Mouse (Mus musculus): ENCODE measurements at regions not wholly inside any gene's neighbourhood (a gene's known extent, or its start where the extent isn't known, plus 50 kb on each side); places are given as distances from the start of the nearest gene placed in this dataset.

GRCm38 (mm10) chr13:44626806-44627205 is 102.5 kb upstream of the Jarid2 start:
- Histone ChIP-seq H3K27ac (no peak overlapping the region), H3K4me3 (no peak overlapping the region), H3K36me3 (no peaks in the 10 kb centered on the region), H3K27me3 (ENCODE audit: low read depth, poor library complexity, severe bottlenecking) (no peaks in the 10 kb centered on the region), H3K9me3 (replicated peaks) (no peaks in the 10 kb centered on the region), H3K4me1 (peaks cover 26% of the 10 kb centered on the region)
- WGBS, result 49% methylated on average over 11 of the region's 11 CpGs
- no peak for DNase-seq (ENCODE audit: low spot score)

- no peak for DNase-seq (ENCODE audit: low spot score)
- no peaks in the 10 kb centered on the region for H3K27me3 ChIP-seq (ENCODE audit: low read depth, poor library complexity, severe bottlenecking)
- no peak overlapping the region for H3K27ac ChIP-seq
- H3K36me3 ChIP-seq, result no peaks in the 10 kb centered on the region
- H3K4me1 ChIP-seq, result peaks cover 17% of the 10 kb centered on the region
- H3K9me3 ChIP-seq (replicated peaks), result no peaks in the 10 kb centered on the region
- WGBS, result 60% methylated on average over 6 of the region's 6 CpGs
- no peak overlapping the region for H3K4me3 ChIP-seq
These were observed 99.2 kb upstream of the Jarid2 start for GRCm38 (mm10) chr13:44630061-44630460.

- WGBS, result 12% methylated on average over 11 of the region's 11 CpGs
- H3K27me3 ChIP-seq (ENCODE audit: low read depth, poor library complexity, severe bottlenecking), result no peaks in the 10 kb centered on the region
- DNase-seq (ENCODE audit: low spot score), result no peak
- H3K4me3 ChIP-seq, result peak overlapping the region; percentile 41; the same call in 1 of the 2 replicates
- H3K4me1 ChIP-seq, result peaks cover 41% of the 10 kb centered on the region
- peak overlapping the region; percentile 82; the same call in 1 of the 2 replicates for H3K27ac ChIP-seq
- H3K36me3 ChIP-seq, result no peaks in the 10 kb centered on the region
- no peaks in the 10 kb centered on the region for H3K9me3 ChIP-seq (replicated peaks)
These were observed 94.7 kb upstream of the Jarid2 start for GRCm38 (mm10) chr13:44634616-44635015.

GRCm38 (mm10) chr13:44635221-44636007 is 93.9 kb upstream of the Jarid2 start:
- H3K36me3 ChIP-seq, result no peaks in the 10 kb centered on the region
- peaks cover 34% of the 10 kb centered on the region for H3K4me1 ChIP-seq
- no peaks in the 10 kb centered on the region for H3K27me3 ChIP-seq (ENCODE audit: low read depth, poor library complexity, severe bottlenecking)
- H3K4me3 ChIP-seq, result peak overlapping the region; percentile 41
- no peaks in the 10 kb centered on the region for H3K9me3 ChIP-seq (replicated peaks)
- DNase-seq (ENCODE audit: low spot score), result peak; percentile 48
- 3% methylated on average over 10 of the region's 12 CpGs for WGBS
- H3K27ac ChIP-seq, result peak overlapping the region; percentile 82

GRCm38 (mm10) chr13:44636008-44636335 is 93.3 kb upstream of the Jarid2 start:
- WGBS, result 7% methylated on average over 2 of the region's 2 CpGs
- Histone ChIP-seq H3K27ac (peak overlapping the region; percentile 82), H3K4me3 (no peak overlapping the region), H3K36me3 (no peaks in the 10 kb centered on the region), H3K9me3 (replicated peaks) (no peaks in the 10 kb centered on the region), H3K27me3 (ENCODE audit: low read depth, poor library complexity, severe bottlenecking) (no peaks in the 10 kb centered on the region), H3K4me1 (peaks cover 34% of the 10 kb centered on the region)
- no peak for DNase-seq (ENCODE audit: low spot score)

- H3K27ac ChIP-seq, result no peak overlapping the region
- no peak overlapping the region for H3K4me3 ChIP-seq
- no peak for DNase-seq (ENCODE audit: low spot score)
- H3K9me3 ChIP-seq (replicated peaks), result no peaks in the 10 kb centered on the region
- H3K4me1 ChIP-seq, result peaks cover 7% of the 10 kb centered on the region; the same call in 1 of the 2 replicates
- no peaks in the 10 kb centered on the region for H3K27me3 ChIP-seq (ENCODE audit: low read depth, poor library complexity, severe bottlenecking)
- no peaks in the 10 kb centered on the region for H3K36me3 ChIP-seq
- 86% methylated on average over 7 of the region's 7 CpGs for WGBS
These were observed 86.9 kb upstream of the Jarid2 start for GRCm38 (mm10) chr13:44642361-44642760.

- H3K27me3 ChIP-seq (ENCODE audit: low read depth, poor library complexity, severe bottlenecking), result peaks cover 15% of the 10 kb centered on the region
- H3K9me3 ChIP-seq (replicated peaks), result no peaks in the 10 kb centered on the region
- H3K36me3 ChIP-seq, result no peaks in the 10 kb centered on the region
- H3K4me3 ChIP-seq, result no peak overlapping the region
- H3K4me1 ChIP-seq, result peaks cover 21% of the 10 kb centered on the region
- no peak for DNase-seq (ENCODE audit: low spot score)
- H3K27ac ChIP-seq, result no peak overlapping the region
- 32% methylated on average over 13 of the region's 13 CpGs for WGBS
These were observed 79.2 kb upstream of the Jarid2 start for GRCm38 (mm10) chr13:44650052-44650451.

GRCm38 (mm10) chr13:44651259-44652238 is 77.7 kb upstream of the Jarid2 start:
- 0 out of 2 replicates have a peak overlapping the region, but pooled peaks have one; percentile 19 for H3K27ac ChIP-seq
- 19% methylated on average over 22 of the region's 22 CpGs for WGBS
- no peak for DNase-seq (ENCODE audit: low spot score)
- no peaks in the 10 kb centered on the region for H3K36me3 ChIP-seq
- H3K4me3 ChIP-seq, result no peak overlapping the region
- H3K27me3 ChIP-seq (ENCODE audit: low read depth, poor library complexity, severe bottlenecking), result peaks cover 15% of the 10 kb centered on the region
- no peaks in the 10 kb centered on the region for H3K9me3 ChIP-seq (replicated peaks)
- H3K4me1 ChIP-seq, result peaks cover 21% of the 10 kb centered on the region

GRCm38 (mm10) chr13:44657905-44658414 is 71.3 kb upstream of the Jarid2 start:
- Histone ChIP-seq H3K27me3 (ENCODE audit: low read depth, poor library complexity, severe bottlenecking) (no peaks in the 10 kb centered on the region), H3K27ac (0 out of 2 replicates have a peak overlapping the region, but pooled peaks have one; percentile 26), H3K4me1 (peaks cover 10% of the 10 kb centered on the region), H3K9me3 (replicated peaks) (no peaks in the 10 kb centered on the region), H3K4me3 (no peak overlapping the region), H3K36me3 (no peaks in the 10 kb centered on the region)
- WGBS, result 58% methylated on average over 10 of the region's 10 CpGs
- DNase-seq (ENCODE audit: low spot score), result no peak

GRCm38 (mm10) chr13:44659861-44660260 is 69.4 kb upstream of the Jarid2 start:
- no peak overlapping the region for H3K27ac ChIP-seq
- no peaks in the 10 kb centered on the region for H3K27me3 ChIP-seq (ENCODE audit: low read depth, poor library complexity, severe bottlenecking)
- no peaks in the 10 kb centered on the region for H3K36me3 ChIP-seq
- H3K9me3 ChIP-seq (replicated peaks), result no peaks in the 10 kb centered on the region
- H3K4me3 ChIP-seq, result no peak overlapping the region
- DNase-seq (ENCODE audit: low spot score), result no peak
- 49% methylated on average over 6 of the region's 6 CpGs for WGBS
- peaks cover 14% of the 10 kb centered on the region for H3K4me1 ChIP-seq

GRCm38 (mm10) chr13:44663062-44663461 is 66.2 kb upstream of the Jarid2 start:
- no peak for DNase-seq (ENCODE audit: low spot score)
- Histone ChIP-seq H3K27me3 (ENCODE audit: low read depth, poor library complexity, severe bottlenecking) (no peaks in the 10 kb centered on the region), H3K27ac (no peak overlapping the region), H3K9me3 (replicated peaks) (no peaks in the 10 kb centered on the region), H3K36me3 (no peaks in the 10 kb centered on the region), H3K4me1 (peaks cover 9% of the 10 kb centered on the region), H3K4me3 (no peak overlapping the region)
- WGBS, result 85% methylated on average over 11 of the region's 11 CpGs

GRCm38 (mm10) chr13:44663730-44664129 is 65.5 kb upstream of the Jarid2 start:
- H3K36me3 ChIP-seq, result no peaks in the 10 kb centered on the region
- no peak overlapping the region for H3K27ac ChIP-seq
- no peak for DNase-seq (ENCODE audit: low spot score)
- WGBS, result 80% methylated on average over 7 of the region's 7 CpGs
- H3K9me3 ChIP-seq (replicated peaks), result no peaks in the 10 kb centered on the region
- no peaks in the 10 kb centered on the region for H3K27me3 ChIP-seq (ENCODE audit: low read depth, poor library complexity, severe bottlenecking)
- peaks cover 4% of the 10 kb centered on the region; the same call in 1 of the 2 replicates for H3K4me1 ChIP-seq
- no peak overlapping the region for H3K4me3 ChIP-seq

- Histone ChIP-seq H3K4me1 (peaks cover 17% of the 10 kb centered on the region), H3K4me3 (no peak overlapping the region), H3K36me3 (no peaks in the 10 kb centered on the region), H3K9me3 (replicated peaks) (no peaks in the 10 kb centered on the region), H3K27me3 (ENCODE audit: low read depth, poor library complexity, severe bottlenecking) (peaks cover 15% of the 10 kb centered on the region), H3K27ac (no peak overlapping the region)
- 76% methylated on average over 6 of the region's 6 CpGs for WGBS
- DNase-seq (ENCODE audit: low spot score), result no peak
These were observed 59.5 kb upstream of the Jarid2 start for GRCm38 (mm10) chr13:44669761-44670160.
